Mouse (Mus musculus) lung, embryonic 15.5 days (tissue): ENCODE data around the gene Asic3. TPM values are rescaled to one million over a fixed set of nuclear protein-coding genes. Genes with fewer than 3 reads are reported as not detected.

Experiments used
- ATAC-seq: fragments of 200-750 bp; cut with Nextera tagmentation; 2 replicates; pipeline ENCODE4 v1.8.0; 2017; ENCODE audit warnings: moderate number of reproducible peaks, borderline replicate concordance; ENCODE audit not compliant: low FRiP score, low TSS enrichment; ENCODE audit errors: extremely low read depth
- H3K27ac ChIP-seq: fragments of 300-500 bp; sonication (generic); 2 replicates; pipeline ENCODE4 v1.5.1; 2015; ENCODE audit warnings: moderate library complexity, mild to moderate bottlenecking, inconsistent platforms
- H3K27me3 ChIP-seq: fragments of 300-500 bp; sonication (generic); 2 replicates; pipeline ENCODE4 v1.6.1; 2015; ENCODE audit warnings: inconsistent platforms
- H3K36me3 ChIP-seq: fragments of 300-500 bp; sonication (generic); 2 replicates; pipeline ENCODE4 v1.6.1; 2015; ENCODE audit warnings: inconsistent platforms
- H3K4me1 ChIP-seq: fragments of 300-500 bp; sonication (generic); 2 replicates; pipeline ENCODE4 v1.6.1; 2015; ENCODE audit warnings: inconsistent platforms
- H3K4me2 ChIP-seq: fragments of 300-500 bp; sonication (generic); 2 replicates; pipeline ENCODE4 v1.6.1; 2015; ENCODE audit warnings: inconsistent platforms, mild to moderate bottlenecking, moderate library complexity
- H3K4me3 ChIP-seq: fragments of 300-500 bp; sonication (generic); 2 replicates; pipeline ENCODE4 v1.5.1; 2015; ENCODE audit warnings: mild to moderate bottlenecking, inconsistent platforms
- H3K9ac ChIP-seq: fragments of 300-500 bp; sonication (generic); 2 replicates; pipeline ENCODE4 v1.6.1; 2015; ENCODE audit warnings: inconsistent platforms
- H3K9me3 ChIP-seq: fragments of 300-500 bp; sonication (generic); 2 replicates; pipeline ENCODE4 v1.6.1; 2016; ENCODE audit warnings: inconsistent platforms
- WGBS: fragments of 180-500 bp; shearing (Covaris S2); methylation state at CpG from one replicate; pipeline ENCODE4 v1.1.7; 2015; 5-methylcytosine and 5-hydroxymethylcytosine counted together
- polyA plus RNA-seq: library from polyadenylated mRNA; unstranded; fragments of >200 nt; fragmentation: Nextera tagmentation; extraction: Ambion mirVana; gene quantifications from 2 replicates; pipeline ENCODE4 v1.2.1, GENCODE M21; 2015

Gene Asic3
- polyA plus RNA-seq, 1 experiment from 2014 or later = 0.16 TPM

DNA sequence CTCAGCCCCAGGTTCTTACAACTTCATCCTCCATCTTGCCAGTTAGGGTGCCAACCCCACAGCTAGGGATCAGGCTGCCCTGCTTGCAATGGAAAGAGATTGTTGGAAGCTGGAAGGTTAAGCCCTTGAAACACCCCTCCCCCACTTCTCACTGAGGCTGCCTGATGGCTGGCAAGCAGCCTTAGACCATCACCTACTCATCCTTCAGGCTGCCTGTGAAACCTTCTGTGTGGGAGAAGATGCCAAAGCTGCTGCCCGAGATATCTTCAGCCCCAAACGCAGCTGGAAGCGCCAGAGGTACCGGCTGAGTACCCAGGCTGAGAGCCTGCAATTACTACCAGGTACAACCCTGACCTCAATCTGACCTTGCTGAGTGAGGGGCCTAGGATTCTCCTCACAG lies 33.7 kb upstream of the Asic3 start:
- H3K4me2 ChIP-seq = no peak overlapping the region
- no peak for ATAC-seq
- H3K4me1 ChIP-seq = peaks cover 13% of the 10 kb centered on the region
- H3K9me3 ChIP-seq = no peaks in the 10 kb centered on the region
- no peaks in the 10 kb centered on the region for H3K27me3 ChIP-seq
- no peak overlapping the region for H3K9ac ChIP-seq
- no peak overlapping the region for H3K4me3 ChIP-seq
- H3K27ac ChIP-seq = no peak overlapping the region
- 49% methylated on average over 4 of the region's 4 CpGs for WGBS
- H3K36me3 ChIP-seq = no peaks in the 10 kb centered on the region

DNA sequence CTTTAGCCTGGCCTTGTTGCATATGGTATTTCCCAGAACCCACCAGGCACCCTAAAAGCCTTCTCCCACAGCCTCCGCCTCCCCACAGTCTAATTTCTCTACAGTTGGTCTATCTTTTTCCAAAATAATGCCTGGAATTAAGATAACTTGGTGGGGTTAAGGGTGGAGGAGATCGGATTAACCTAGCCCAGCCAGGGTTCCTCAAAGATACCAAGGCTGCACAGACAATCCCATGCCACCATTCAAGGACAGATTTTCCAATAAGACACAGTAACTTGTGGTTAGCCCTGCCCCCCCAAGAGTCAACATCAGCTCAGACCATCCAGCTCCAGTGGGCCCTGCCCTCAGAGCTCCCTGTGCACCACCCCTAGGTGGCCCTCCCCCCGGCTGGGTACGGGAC lies 32.7 kb upstream of the Asic3 start:
- ATAC-seq = no peak
- H3K27me3 ChIP-seq = peaks cover 6% of the 10 kb centered on the region; the same call in 1 of the 2 replicates
- H3K27ac ChIP-seq = no peak overlapping the region
- no peaks in the 10 kb centered on the region for H3K9me3 ChIP-seq
- 89% methylated on average over 4 of the region's 4 CpGs for WGBS
- H3K4me1 ChIP-seq = peaks cover 13% of the 10 kb centered on the region
- H3K4me3 ChIP-seq = no peak overlapping the region
- H3K9ac ChIP-seq = no peak overlapping the region
- no peak overlapping the region for H3K4me2 ChIP-seq
- no peaks in the 10 kb centered on the region for H3K36me3 ChIP-seq

DNA sequence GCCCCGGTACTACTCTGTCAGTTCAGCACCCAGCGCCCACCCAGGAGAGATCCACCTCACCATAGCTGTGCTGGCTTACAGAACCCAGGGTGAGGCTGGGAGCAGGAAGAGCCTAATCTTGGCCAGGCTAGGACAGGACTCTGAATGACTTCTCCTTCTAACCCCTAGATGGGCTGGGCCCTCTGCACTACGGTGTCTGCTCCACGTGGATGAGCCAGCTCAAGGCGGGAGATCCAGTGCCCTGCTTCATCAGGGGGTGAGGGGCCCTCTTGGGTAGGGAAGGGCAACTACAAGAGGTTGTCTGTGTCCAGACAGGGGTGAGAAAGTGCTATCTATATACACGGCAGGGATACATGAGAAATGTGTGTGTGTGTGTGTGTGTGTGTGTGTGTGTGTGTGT lies 31.7 kb upstream of the Asic3 start:
- no peak overlapping the region for H3K9ac ChIP-seq
- H3K4me1 ChIP-seq = peaks cover 13% of the 10 kb centered on the region
- 57% methylated on average over 6 of the region's 6 CpGs for WGBS
- ATAC-seq = no peak
- no peaks in the 10 kb centered on the region for H3K9me3 ChIP-seq
- H3K27ac ChIP-seq = no peak overlapping the region
- H3K27me3 ChIP-seq = peaks cover 15% of the 10 kb centered on the region
- no peaks in the 10 kb centered on the region for H3K36me3 ChIP-seq
- H3K4me3 ChIP-seq = no peak overlapping the region
- H3K4me2 ChIP-seq = no peak overlapping the region

DNA sequence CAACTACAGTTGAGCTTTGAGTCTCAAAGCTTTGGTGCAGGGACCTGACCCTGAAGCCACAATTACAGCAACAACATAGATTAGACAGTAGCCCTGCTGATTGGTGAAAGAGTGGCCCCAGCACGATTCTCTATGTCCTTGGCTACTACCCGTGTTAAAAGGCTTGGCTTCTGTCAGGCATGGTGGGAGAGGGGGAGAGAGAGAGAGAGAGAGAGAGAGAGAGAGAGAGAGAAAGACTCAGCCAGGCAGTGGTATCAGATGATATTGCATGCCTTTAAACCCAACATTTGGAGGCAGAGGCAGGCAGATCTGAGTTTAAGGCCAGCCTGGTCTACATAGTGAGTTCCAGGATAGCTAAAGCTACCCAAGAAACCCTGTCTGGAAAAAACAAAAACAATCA lies 31.2 kb upstream of the Asic3 start:
- Histone ChIP-seq H3K9ac (no peak overlapping the region), H3K4me3 (no peak overlapping the region), H3K9me3 (no peaks in the 10 kb centered on the region), H3K27ac (no peak overlapping the region), H3K36me3 (no peaks in the 10 kb centered on the region), H3K27me3 (peaks cover 20% of the 10 kb centered on the region), H3K4me1 (peaks cover 14% of the 10 kb centered on the region), H3K4me2 (no peak overlapping the region)
- 64% methylated on average over 2 of the region's 2 CpGs for WGBS
- ATAC-seq = no peak

DNA sequence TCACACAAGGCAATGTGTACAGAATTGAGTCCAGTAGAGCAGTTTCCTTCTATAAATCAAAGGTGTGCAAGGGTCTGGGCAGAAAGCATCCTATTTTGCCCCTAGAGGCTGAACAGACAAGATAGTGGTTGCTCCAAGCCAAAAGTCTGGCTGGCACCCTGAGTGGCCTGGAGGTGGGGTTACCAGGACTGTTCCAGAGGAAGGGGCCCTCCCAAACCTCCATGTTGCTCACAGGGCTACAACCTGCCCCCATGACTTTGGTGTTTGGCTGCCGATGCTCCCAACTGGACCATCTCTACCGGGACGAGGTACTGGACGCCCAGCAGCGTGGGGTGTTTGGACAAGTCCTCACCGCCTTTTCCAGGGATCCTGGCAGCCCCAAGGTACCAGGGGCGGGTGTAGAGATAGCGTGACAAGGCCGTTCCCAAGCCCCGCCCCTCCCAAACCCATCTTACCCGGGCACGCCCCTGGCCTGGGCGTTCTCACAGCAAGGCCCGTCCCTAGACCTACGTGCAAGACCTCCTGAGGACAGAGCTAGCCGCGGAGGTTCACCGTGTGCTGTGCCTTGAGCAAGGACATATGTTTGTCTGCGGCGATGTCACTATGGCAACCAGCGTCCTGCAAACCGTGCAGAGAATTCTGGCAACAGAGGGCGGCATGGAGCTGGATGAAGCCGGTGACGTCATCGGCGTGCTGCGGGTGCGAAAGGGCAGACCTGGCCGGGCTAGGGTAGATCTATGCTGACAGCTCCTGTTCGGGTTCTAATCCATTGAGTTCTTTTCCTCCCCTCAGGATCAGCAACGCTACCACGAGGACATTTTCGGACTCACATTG lies 29.9 kb upstream of the Asic3 start:
- H3K4me1 ChIP-seq = peaks cover 23% of the 10 kb centered on the region
- peak; percentile 88 for ATAC-seq
- no peak overlapping the region for H3K27ac ChIP-seq
- no peaks in the 10 kb centered on the region for H3K36me3 ChIP-seq
- WGBS = 2% methylated on average over 34 of the region's 34 CpGs
- H3K4me2 ChIP-seq = peak overlapping the region; percentile 69
- H3K9me3 ChIP-seq = no peaks in the 10 kb centered on the region
- H3K9ac ChIP-seq = peak overlapping the region; percentile 35
- peak overlapping the region; percentile 40 for H3K4me3 ChIP-seq
- H3K27me3 ChIP-seq = peaks cover 33% of the 10 kb centered on the region

DNA sequence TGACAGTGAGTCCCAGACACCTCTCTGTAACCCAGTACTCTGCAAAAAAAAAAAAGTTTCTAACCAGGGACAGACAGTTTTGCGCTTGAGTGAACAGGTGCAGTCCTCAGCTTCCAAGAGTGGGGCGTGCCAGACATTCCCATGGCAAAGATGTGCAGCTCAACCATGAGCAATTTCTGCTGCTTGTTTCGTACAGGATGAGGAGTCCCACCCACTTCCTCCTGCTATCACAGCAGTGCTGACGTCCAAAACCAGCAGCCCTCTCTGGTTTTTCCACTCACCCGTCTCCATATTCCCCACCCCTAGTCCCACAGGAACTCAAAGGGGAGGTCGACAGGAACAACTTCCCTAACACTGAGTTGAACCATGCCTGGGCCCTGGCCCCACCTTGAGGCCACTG lies 28.8 kb upstream of the Asic3 start:
- 46% methylated on average over 6 of the region's 6 CpGs for WGBS
- Histone ChIP-seq H3K27ac (no peak overlapping the region), H3K27me3 (peaks cover 43% of the 10 kb centered on the region), H3K4me1 (peaks cover 30% of the 10 kb centered on the region), H3K9me3 (no peaks in the 10 kb centered on the region), H3K4me2 (no peak overlapping the region), H3K36me3 (no peaks in the 10 kb centered on the region), H3K9ac (no peak overlapping the region), H3K4me3 (no peak overlapping the region)
- ATAC-seq = no peak

DNA sequence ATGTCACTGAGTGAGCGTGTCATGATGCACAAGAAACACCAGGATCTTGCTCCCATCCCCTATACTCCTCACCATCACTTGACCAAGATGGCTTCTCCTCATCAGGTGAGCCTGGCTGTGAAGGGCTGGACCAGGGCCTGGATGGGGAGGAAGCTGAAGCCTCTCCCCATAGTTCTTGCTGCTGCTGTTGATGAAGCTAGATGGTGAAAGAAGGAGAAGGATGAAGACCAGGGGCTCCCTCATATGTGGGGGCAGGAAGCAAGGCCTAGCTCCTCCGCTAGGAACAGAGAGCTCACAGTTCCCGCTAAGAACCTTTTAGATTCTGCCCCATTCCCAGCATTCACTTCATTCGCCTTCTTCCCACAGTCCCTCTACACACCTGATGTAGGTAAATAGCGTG lies 27.8 kb upstream of the Asic3 start:
- peaks cover 34% of the 10 kb centered on the region for H3K4me1 ChIP-seq
- H3K27ac ChIP-seq = no peak overlapping the region
- 79% methylated on average over 5 of the region's 5 CpGs for WGBS

DNA sequence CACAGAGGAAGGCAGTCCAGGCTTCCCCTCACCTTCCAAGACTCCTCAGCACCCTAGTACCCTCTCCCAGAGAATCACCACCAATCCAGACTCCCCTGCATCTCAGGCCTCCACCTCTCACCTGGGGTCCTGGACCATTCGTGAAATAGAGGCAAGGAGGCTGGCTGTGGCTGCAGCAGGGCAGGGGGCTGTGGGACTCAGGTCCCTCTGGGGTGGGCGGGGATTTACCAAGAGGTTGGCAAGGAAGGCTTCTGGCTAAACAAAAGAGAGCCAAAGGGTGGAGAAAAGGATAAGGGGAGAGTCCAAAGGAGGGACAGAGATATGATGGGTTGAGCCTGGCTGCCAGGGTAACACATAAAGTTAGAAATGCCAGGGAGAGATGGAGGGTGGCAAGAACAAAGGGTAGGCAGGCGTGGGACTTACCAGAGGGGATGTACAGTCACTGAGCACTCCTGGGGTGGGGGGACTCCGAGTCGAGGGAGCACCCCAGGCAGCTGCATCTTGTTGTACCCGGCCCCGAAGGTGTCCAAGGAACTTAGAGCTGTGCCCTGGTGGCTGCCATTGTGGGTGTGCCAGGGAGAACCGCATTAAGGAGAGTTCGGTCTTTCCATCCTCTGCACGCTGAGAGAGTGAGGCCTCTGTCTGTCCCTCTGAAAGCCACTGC lies 27.2 kb upstream of the Asic3 start:
- no peak for ATAC-seq
- H3K27ac ChIP-seq = no peak overlapping the region
- H3K9ac ChIP-seq = no peak overlapping the region
- H3K4me1 ChIP-seq = peaks cover 34% of the 10 kb centered on the region
- no peak overlapping the region for H3K4me3 ChIP-seq
- WGBS = 83% methylated on average over 10 of the region's 10 CpGs
- H3K27me3 ChIP-seq = peaks cover 43% of the 10 kb centered on the region
- no peak overlapping the region for H3K4me2 ChIP-seq
- H3K36me3 ChIP-seq = no peaks in the 10 kb centered on the region
- no peaks in the 10 kb centered on the region for H3K9me3 ChIP-seq

More for the DNA sequence above, 27.8 kb upstream of the Asic3 start:
- Histone ChIP-seq H3K9ac (no peak overlapping the region), H3K9me3 (no peaks in the 10 kb centered on the region), H3K4me2 (no peak overlapping the region), H3K4me3 (no peak overlapping the region), H3K27me3 (peaks cover 43% of the 10 kb centered on the region), H3K36me3 (no peaks in the 10 kb centered on the region)
- no peak for ATAC-seq

DNA sequence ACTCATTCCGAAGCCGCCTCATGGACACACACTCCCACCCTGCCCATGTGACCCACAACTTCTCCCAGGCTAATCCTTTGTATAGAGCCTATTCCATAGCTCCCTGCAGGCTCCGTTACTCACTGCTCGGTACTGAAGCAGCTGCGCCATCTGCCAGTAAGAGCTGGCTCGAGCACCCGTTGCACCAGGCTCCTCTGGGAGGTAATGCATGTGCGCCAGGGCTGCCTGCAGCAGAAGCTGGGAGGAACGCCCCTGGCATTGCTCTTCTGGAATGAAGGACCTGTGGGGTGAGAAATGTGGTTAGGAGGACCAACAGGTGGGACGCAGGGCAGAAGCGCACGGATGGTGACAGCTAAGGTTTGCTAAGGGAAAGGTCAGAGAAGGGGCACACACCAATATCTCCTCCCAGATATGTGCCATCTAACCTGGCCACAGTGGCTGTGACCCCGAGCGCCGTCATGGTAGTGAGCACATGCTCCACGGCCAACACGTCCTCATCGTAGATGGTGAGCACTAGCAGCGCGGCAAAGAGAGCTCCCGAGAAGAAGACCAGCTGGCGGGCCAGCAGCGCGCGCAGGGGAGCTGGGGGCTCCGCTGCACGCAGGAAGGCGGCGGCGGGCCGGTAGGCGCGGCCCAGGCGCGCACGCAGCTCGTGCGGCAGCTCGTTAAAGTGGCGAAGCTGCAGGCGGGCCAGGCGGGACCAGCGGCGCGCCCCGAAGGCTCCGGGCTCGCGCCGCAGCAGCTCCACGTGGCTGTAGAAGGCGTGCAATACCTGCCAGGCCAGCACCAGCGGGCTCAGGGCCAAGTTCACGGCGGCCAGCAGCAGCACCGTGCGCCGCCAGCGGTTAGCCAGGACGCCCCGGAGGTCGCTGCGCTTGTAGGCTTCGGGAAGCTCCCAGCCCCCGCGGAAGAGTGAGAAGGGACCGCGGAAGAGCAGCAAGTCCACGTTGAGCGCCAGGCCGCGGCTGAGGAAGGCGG lies 25.6 kb upstream of the Asic3 start:
- H3K4me1 ChIP-seq = peaks cover 34% of the 10 kb centered on the region

DNA sequence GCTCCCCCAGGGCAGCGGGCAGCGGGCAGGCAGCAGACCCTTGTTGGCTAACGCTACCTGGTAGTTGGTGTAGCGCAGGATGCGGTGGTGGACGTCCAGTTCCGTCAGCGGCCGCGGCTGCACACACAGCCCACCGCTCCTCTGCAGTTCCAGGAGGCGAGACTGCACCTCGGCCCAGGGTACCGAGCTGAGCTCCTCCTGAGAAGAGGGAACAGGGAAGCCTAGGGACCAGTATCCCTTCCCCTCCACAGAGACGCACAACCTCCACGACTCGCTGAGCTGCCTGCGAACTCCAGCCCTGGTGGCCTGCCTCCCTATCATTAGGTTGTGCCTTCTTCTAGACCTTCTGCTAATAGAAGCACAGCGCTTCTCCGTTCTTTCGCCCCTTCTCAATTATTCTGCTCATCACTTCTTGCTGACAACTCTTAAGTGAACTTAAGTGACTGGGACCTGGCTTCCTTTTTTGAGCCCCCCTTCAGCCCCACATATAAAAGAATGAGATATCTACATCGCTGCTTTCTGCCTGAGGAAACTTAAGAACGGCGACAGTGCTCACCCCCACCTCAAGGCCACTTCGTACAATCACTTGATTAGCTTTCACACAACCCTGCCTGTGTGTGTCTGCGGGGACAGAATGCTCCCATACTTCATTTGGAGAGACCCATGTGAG lies 24.8 kb upstream of the Asic3 start:
- peak overlapping the region; percentile 37 for H3K4me3 ChIP-seq
- H3K9me3 ChIP-seq = no peaks in the 10 kb centered on the region
- peaks cover 43% of the 10 kb centered on the region for H3K27me3 ChIP-seq
- H3K9ac ChIP-seq = peak overlapping the region; percentile 31
- H3K4me2 ChIP-seq = peak overlapping the region; percentile 87
- 0 out of 2 replicates have a peak, but pooled peaks have one; percentile 1 for ATAC-seq
- no peak overlapping the region for H3K27ac ChIP-seq
- H3K4me1 ChIP-seq = peaks cover 28% of the 10 kb centered on the region
- no peaks in the 10 kb centered on the region for H3K36me3 ChIP-seq
- WGBS = 24% methylated on average over 26 of the region's 26 CpGs

More for the DNA sequence above, 25.6 kb upstream of the Asic3 start:
- H3K27ac ChIP-seq = no peak overlapping the region
- WGBS = 2% methylated on average over 73 of the region's 73 CpGs
- H3K27me3 ChIP-seq = peaks cover 43% of the 10 kb centered on the region
- ATAC-seq = peak; percentile 27; the same call in 1 of the 2 replicates
- no peaks in the 10 kb centered on the region for H3K9me3 ChIP-seq
- peak overlapping the region; percentile 37 for H3K4me3 ChIP-seq
- H3K4me2 ChIP-seq = peak overlapping the region; percentile 87
- H3K36me3 ChIP-seq = no peaks in the 10 kb centered on the region
- H3K9ac ChIP-seq = peak overlapping the region; percentile 31

DNA sequence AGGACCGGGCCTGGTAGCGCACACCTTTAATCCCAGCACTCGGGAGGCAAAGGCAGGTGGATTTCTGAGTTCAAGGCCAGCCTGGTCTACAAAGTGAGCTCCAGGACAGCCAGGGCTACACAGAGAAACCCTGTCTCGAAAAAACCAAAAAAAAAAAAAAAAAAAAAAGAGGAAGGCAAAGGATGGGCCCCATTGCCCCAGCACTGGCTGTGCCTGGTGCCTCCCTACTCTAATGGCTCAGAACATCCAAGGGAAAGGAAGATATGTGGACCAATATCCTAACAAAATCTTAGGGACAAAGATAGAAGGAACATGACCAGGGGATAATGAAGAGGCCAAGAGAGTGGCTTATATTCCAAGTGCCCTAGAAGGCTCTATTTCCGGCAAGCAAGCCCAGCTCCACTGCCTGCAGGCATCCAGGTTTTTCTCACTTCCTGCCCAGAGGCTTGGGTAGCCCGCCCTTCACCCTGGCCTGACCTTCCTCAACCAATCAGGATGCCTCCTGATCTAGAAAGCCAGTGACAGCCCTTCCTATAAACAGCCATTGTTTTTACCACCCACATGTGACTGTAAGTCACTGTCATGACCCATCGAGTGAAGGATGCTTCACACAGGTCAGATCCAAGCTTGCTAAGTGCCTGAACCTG lies 24.1 kb upstream of the Asic3 start:
- ATAC-seq = no peak
- Histone ChIP-seq H3K9ac (no peak overlapping the region), H3K36me3 (no peaks in the 10 kb centered on the region), H3K27me3 (peaks cover 43% of the 10 kb centered on the region), H3K4me1 (peaks cover 28% of the 10 kb centered on the region), H3K9me3 (no peaks in the 10 kb centered on the region), H3K4me3 (no peak overlapping the region), H3K27ac (no peak overlapping the region), H3K4me2 (no peak overlapping the region)
- 57% methylated on average over 7 of the region's 7 CpGs for WGBS
